Mouse (Mus musculus) spleen, adult 2 months (tissue): ENCODE results near the gene Exoc4.

Experiments used
- CTCF ChIP-seq: fragments of 200-500 bp; IDR thresholded peaks from 2 replicates; pipeline ENCODE4 v1.5.1; 2011; ENCODE audit warnings: mild to moderate bottlenecking, inconsistent platforms; ENCODE audit not compliant: insufficient read depth, insufficient read length, insufficient replicate concordance; ENCODE audit errors: extremely low read depth
- POLR2A ChIP-seq: fragments of 200-500 bp; IDR thresholded peaks from 2 replicates; pipeline ENCODE4 v1.6.1; 2011; ENCODE audit warnings: low read depth, low read length, inconsistent platforms

DNA sequence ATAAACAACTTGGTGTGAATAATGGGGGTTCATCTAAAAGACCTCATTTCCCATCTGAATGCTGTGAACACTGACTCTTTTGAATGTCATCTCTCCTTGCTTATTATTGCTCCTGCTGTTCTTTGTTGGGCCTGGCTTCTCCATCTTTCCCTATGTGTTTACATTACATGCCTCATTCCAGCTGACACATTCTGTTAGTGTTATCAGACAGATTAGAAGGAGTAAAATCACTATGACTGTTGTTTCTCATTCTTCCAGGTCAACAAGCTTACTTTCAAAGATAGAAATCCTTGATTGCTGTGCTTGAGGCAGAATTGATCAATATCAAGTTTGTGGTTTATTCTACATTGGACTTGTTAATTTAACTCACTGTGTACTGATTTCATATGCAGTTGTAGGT, 377.0 kb downstream of the Exoc4 start:
- no peak for TF ChIP-seq CTCF
- no peak for TF ChIP-seq POLR2A
